Mouse (Mus musculus): ENCODE data around the gene Qrich2.

Gene Qrich2

GRCm38 (mm10) chr11:116447822-116448221, 18.2 kb downstream of the Qrich2 start:
- DNase-seq (ENCODE audit: low read depth in 2 of 2, low spot score in 2 of 2), result no peak

GRCm38 (mm10) chr11:116446308-116446887, 19.6 kb downstream of the Qrich2 start:
- no peak for DNase-seq (ENCODE audit: low read depth in 2 of 2, low spot score in 2 of 2)

- peak; percentile 96 to 97 for DNase-seq (ENCODE audit: low read depth in 2 of 2, low spot score in 2 of 2)
Observed at GRCm38 (mm10) chr11:116445596-116446307, 20.3 kb downstream of the Qrich2 start.

GRCm38 (mm10) chr11:116443935-116444334, 22.1 kb downstream of the Qrich2 start:
- DNase-seq (ENCODE audit: low read depth in 2 of 2, low spot score in 2 of 2), result no peak

- DNase-seq (ENCODE audit: low read depth in 2 of 2, low spot score in 2 of 2), result no peak
Observed at GRCm38 (mm10) chr11:116443311-116443710, 22.7 kb downstream of the Qrich2 start.

- DNase-seq (ENCODE audit: low read depth in 2 of 2, low spot score in 2 of 2), result no peak
Observed at GRCm38 (mm10) chr11:116442867-116443177, 23.2 kb downstream of the Qrich2 start.

DNA sequence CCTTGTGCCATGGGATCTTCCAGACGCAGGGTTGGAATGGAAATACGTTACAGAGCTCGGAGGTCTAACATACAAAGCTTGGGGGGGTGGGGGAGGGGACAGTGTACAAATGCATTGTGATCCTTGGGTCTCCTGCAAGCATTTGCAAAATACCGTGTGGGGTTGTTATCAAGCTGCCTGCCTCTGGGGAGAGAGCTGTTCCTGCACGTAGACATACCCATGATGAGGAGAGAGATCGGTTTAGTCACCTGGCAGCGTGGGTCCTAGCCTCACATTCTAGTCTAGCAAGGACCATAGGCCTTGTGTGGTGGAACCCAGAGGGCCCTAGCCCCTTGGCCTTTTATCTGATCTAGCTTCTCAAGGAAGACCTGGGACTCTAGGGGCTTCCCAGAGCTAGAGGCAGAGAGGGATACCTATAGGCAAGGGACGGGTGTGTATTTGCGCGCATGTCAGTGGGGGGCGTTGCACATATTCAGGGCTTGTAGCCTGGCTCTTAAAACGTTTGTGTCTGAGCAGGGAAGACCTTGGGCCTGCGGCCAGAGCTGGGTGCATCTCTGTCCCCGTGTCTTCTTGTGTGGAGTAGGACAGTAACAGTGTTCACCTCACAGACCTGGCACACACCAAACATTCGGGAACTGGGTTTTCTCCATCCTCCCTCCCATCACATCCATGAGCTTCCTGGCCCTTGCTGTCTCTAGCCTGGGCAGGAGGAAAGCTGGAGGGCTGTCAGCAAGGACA, 23.7 kb downstream of the Qrich2 start:
- no peak for DNase-seq (ENCODE audit: low read depth in 2 of 2, low spot score in 2 of 2)

GRCm38 (mm10) chr11:116440408-116441068, 25.5 kb downstream of the Qrich2 start:
- no peak for DNase-seq (ENCODE audit: low read depth in 2 of 2, low spot score in 2 of 2)

DNA sequence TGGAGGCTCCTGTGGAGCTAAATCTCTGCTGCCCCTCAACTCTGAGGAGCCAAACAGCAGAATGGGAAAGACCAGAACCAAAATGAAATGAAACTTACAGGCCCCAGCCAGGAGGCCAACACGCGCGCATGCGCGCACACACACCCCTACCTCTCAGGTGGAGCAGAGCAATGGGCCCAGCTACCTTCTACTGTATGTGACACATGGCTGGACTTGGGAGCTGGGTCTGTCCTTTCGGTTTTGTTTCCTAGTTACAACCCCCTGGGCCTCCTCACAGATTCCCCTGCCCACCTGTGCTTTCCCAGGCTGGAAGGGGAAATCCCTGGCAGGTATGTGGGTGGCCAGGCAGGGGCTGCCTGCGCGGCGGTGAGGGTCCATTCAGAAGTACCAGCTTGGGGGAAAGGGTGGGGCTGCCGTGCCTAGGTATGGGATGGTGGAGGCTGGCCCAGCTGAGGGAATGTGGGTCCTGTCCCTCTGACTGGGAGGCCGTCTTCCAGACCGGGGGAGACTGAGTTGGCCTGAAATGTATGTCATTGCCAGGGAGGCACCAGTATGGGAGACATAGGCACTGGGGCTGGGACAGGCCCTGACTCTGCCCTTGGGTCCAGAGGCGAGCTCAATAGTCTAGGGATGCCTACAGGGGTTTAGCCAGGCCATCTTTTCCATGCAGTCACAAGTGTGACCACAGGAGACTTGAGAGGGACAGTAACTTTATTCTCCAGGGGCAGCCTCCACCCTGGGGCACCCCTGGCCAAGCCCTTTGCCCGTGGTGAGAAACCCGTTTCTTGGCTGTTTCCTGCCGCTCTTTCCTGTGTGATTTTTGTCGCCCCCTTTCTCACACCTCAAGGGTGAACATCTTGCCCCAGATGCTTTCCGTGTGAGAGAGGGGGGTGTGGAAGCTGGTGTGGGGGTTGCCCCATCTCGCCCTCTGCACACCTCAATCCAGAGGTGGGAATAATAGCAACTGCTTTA, 26.5 kb downstream of the Qrich2 start:
- peak in 1 of 2 experiments; percentile 39 for DNase-seq (ENCODE audit: low read depth in 2 of 2, low spot score in 2 of 2)

- no peak for DNase-seq (ENCODE audit: low read depth in 2 of 2, low spot score in 2 of 2)
Observed at GRCm38 (mm10) chr11:116437541-116437940, 28.5 kb downstream of the Qrich2 start.

DNA sequence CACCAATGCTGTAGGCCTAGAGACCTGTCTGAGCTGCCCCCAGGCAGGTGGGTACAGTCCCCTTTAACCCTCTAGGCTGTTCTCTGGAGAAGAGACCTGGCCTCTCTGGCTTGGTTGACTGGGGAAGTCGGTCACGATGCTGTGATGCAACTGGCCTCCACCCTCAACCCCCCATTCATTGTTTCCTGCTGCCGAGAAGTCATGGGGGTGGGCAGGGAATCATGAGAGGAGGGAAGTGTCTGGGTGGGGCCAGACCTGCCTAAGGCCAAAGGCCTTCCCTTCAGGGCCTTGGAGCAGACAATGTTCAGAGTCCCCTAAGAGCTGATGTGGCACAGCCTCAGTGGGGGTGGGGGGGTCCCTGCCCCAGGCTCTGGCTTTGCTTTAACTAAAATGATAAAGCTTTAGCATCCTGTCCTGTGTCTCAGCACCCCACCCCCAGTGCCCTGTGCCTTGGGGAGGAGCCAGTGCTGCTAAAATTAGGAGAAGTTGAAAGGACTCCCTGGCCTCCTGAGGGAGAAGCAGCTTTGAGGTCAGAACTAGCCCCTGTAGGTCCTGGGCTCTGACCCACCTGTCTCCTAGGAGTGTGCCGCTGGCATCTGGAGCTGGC, 29.2 kb downstream of the Qrich2 start:
- DNase-seq (ENCODE audit: low read depth in 2 of 2, low spot score in 2 of 2), result no peak

- no peak for DNase-seq (ENCODE audit: low read depth in 2 of 2, low spot score in 2 of 2)
Observed at GRCm38 (mm10) chr11:116435992-116436724, 29.9 kb downstream of the Qrich2 start.

DNA sequence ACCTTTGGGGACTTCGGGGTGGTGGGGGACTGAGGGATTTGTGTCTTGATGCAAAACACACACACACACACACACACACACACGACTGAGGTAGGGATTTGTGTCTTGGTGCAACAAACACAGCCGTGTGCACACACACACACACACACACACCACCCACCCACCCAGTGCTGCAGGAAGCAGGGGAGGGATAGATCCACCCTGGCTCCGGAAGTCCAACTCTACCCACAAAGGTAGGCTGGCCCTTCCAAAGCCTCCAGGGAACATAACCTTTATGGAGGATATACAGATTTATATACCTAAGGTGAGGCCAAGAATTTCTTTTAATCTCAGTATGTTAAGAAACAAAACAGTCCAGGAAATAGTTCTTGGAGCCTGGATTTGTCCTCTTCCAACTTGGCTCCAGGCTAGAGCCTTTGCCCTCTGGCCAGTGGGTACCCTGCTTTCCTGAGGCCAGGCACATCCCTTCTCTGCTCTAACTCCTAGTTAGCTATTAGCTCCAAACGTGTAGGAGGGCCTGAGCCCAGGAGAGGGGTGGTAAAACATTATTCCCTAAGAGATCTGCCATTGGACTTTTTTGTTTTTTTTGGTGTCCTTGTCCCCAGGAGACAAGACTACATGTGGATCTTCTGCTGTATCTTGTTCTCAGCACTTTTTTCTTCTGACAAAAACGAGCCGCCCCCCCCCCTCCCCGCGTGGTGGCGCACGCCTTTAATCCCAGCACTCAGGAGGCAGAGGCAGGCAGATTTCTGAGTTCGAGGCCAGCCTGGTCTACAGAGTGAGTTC, 30.9 kb downstream of the Qrich2 start:
- no peak for DNase-seq (ENCODE audit: low read depth in 2 of 2, low spot score in 2 of 2)

GRCm38 (mm10) chr11:116434287-116434966, 31.6 kb downstream of the Qrich2 start:
- DNase-seq (ENCODE audit: low read depth in 2 of 2, low spot score in 2 of 2), result peak; percentile 52

GRCm38 (mm10) chr11:116433356-116434286, 32.4 kb downstream of the Qrich2 start, which contains the start of gene Ubald2:
TSS of gene Ubald2 (plus strand) at chr11:116434094.
- DNase-seq (ENCODE audit: low read depth in 2 of 2, low spot score in 2 of 2), result peak; percentile 98 to 99

DNA sequence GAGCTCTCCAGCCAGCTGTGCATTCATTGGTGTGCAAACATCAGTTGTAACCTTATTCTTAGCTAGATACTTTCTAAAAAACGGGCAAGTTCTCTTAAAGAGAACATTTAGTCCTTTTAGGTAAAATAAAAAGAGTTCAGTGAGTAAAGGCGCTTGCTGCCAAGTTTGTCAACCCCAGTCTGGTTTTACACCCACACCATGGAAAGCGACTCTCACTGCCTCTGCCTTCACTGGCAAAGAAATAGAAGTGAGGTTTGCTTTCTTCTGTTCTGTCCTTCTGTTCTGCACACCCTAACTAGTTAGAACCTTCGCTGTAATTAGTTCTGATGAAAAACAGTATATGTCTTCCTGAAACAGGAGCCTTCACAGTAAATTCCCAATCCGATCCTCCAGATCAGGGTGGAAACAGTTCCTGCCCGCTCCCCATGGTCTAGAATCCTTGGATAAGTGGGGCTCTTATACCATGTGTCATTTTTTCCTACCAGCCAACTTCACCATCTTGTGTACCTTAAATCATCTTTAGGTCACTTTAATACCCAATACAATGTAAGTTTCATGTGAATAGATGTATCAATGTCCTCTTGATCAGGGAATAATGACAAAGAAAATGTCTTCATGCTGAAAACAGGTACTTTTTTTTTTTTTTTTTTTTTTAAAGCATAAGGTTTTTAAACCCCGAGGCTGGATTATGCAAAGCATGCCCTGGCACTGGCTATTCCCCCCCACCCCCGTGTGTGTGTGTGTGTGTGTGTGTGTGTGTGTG, 33.3 kb downstream of the Qrich2 start:
- no peak for DNase-seq (ENCODE audit: low read depth in 2 of 2, low spot score in 2 of 2)

Measured in CD8-positive naive resting alpha-beta T cell, adult 2 months (primary cell).